Mouse (Mus musculus): Measurements from ENCODE around the gene Rbms2. TPM values are rescaled to one million over a fixed set of nuclear protein-coding genes. Genes with fewer than 3 reads are reported as not detected.
"Not testable (repeated sequence)": the region's sequence is repeated elsewhere in the genome, so short reads cannot be mapped to it uniquely, and the experiment has no call there.

The Rbms2 gene
- polyA plus RNA-seq, 1 experiment, result 137 TPM

- Histone ChIP-seq H3K27me3 (ENCODE audit: control insufficient read depth, insufficient read depth, low read length, poor library complexity, severe bottlenecking) (no peaks in the 10 kb centered on the region), H3K36me3 (ENCODE audit: control insufficient read depth, insufficient read depth, low read length, poor library complexity, severe bottlenecking) (no peaks in the 10 kb centered on the region), H3K9ac (ENCODE audit: low read depth, poor library complexity, severe bottlenecking) (no peak overlapping the region), H3K27ac (ENCODE audit: insufficient read depth, low read length) (no peak overlapping the region), H3K9me3 (replicated peaks; ENCODE audit: control insufficient read depth, insufficient read depth, low read length, poor library complexity, severe bottlenecking) (no peaks in the 10 kb centered on the region), H3K4me3 (ENCODE audit: low read depth, low read length) (no peak overlapping the region), H3K4me1 (ENCODE audit: control insufficient read depth, insufficient read depth, low read length) (no peaks in the 10 kb centered on the region)
- TF ChIP-seq CTCF (IDR thresholded peaks at IDR 0.05; ENCODE audit: low read depth, low read length) (no peak), POLR2A (IDR thresholded peaks at IDR 0.05; ENCODE audit: insufficient read depth, low read length) (no peak), EP300 (IDR thresholded peaks at IDR 0.05; ENCODE audit: insufficient read depth, low read depth, low read length) (no peak)
These were observed 38.5 kb upstream of the Rbms2 start for GRCm38 (mm10) chr10:128218387-128219117.

GRCm38 (mm10) chr10:128214981-128215380, 34.9 kb upstream of the Rbms2 start:
- Histone ChIP-seq H3K9ac (ENCODE audit: low read depth, poor library complexity, severe bottlenecking) (no peak overlapping the region), H3K4me1 (ENCODE audit: control insufficient read depth, insufficient read depth, low read length) (no peaks in the 10 kb centered on the region), H3K36me3 (ENCODE audit: control insufficient read depth, insufficient read depth, low read length, poor library complexity, severe bottlenecking) (no peaks in the 10 kb centered on the region; the same call in 1 of the 2 replicates), H3K27ac (ENCODE audit: insufficient read depth, low read length) (no peak overlapping the region), H3K4me3 (ENCODE audit: low read depth, low read length) (no peak overlapping the region), H3K27me3 (ENCODE audit: control insufficient read depth, insufficient read depth, low read length, poor library complexity, severe bottlenecking) (no peaks in the 10 kb centered on the region), H3K9me3 (replicated peaks; ENCODE audit: control insufficient read depth, insufficient read depth, low read length, poor library complexity, severe bottlenecking) (no peaks in the 10 kb centered on the region)
- TF ChIP-seq EP300 (IDR thresholded peaks at IDR 0.05; ENCODE audit: insufficient read depth, low read depth, low read length) (no peak), POLR2A (IDR thresholded peaks at IDR 0.05; ENCODE audit: insufficient read depth, low read length) (no peak), CTCF (IDR thresholded peaks at IDR 0.05; ENCODE audit: low read depth, low read length) (no peak)

DNA sequence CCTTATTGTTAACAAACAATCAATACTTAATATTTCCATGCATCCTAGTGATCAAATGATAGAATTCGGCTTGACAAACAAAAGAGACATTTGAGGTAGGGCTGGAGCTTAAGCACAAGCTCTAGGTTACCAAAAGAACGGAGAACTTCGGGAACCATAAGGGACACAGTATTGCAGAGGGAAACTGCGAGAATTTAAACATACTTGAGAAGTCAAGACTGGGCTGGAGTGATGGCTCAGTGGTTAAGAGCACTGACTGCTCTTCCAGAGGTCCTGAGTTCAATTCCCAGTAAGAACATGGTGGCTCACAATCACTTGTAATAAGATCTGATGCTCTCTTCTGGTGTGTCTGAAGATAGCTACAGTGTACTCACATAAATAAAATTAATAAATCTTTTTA, 34.0 kb upstream of the Rbms2 start:
- not testable (repeated sequence) for H3K4me1 ChIP-seq (ENCODE audit: control insufficient read depth, insufficient read depth, low read length); H3K9ac ChIP-seq (ENCODE audit: low read depth, poor library complexity, severe bottlenecking); H3K27ac ChIP-seq (ENCODE audit: insufficient read depth, low read length); H3K9me3 ChIP-seq (replicated peaks; ENCODE audit: control insufficient read depth, insufficient read depth, low read length, poor library complexity, severe bottlenecking); H3K27me3 ChIP-seq (ENCODE audit: control insufficient read depth, insufficient read depth, low read length, poor library complexity, severe bottlenecking); H3K4me3 ChIP-seq (ENCODE audit: low read depth, low read length); H3K36me3 ChIP-seq (ENCODE audit: control insufficient read depth, insufficient read depth, low read length, poor library complexity, severe bottlenecking)

GRCm38 (mm10) chr10:128212871-128213323, 32.8 kb upstream of the Rbms2 start:
- H3K27ac ChIP-seq (ENCODE audit: insufficient read depth, low read length), result peak overlapping the region; percentile 9; the same call in 1 of the 2 replicates
- H3K4me3 ChIP-seq (ENCODE audit: low read depth, low read length), result peak overlapping the region; percentile 74
- H3K27me3 ChIP-seq (ENCODE audit: control insufficient read depth, insufficient read depth, low read length, poor library complexity, severe bottlenecking), result no peaks in the 10 kb centered on the region
- peak overlapping the region; percentile 56 for H3K9ac ChIP-seq (ENCODE audit: low read depth, poor library complexity, severe bottlenecking)
- peaks cover 9% of the 10 kb centered on the region for H3K36me3 ChIP-seq (ENCODE audit: control insufficient read depth, insufficient read depth, low read length, poor library complexity, severe bottlenecking)
- no peaks in the 10 kb centered on the region for H3K4me1 ChIP-seq (ENCODE audit: control insufficient read depth, insufficient read depth, low read length)
- TF ChIP-seq EP300 (IDR thresholded peaks at IDR 0.05; ENCODE audit: insufficient read depth, low read depth, low read length) (no peak), CTCF (IDR thresholded peaks at IDR 0.05; ENCODE audit: low read depth, low read length) (peak; percentile 40)
- no peaks in the 10 kb centered on the region for H3K9me3 ChIP-seq (replicated peaks; ENCODE audit: control insufficient read depth, insufficient read depth, low read length, poor library complexity, severe bottlenecking)

GRCm38 (mm10) chr10:128212148-128212547, 32.1 kb upstream of the Rbms2 start:
- Histone ChIP-seq H3K4me3 (ENCODE audit: low read depth, low read length) (peak overlapping the region; percentile 75; the same call in 1 of the 2 replicates), H3K4me1 (ENCODE audit: control insufficient read depth, insufficient read depth, low read length) (no peaks in the 10 kb centered on the region), H3K27ac (ENCODE audit: insufficient read depth, low read length) (peak overlapping the region; percentile 64)

GRCm38 (mm10) chr10:128211390-128212108, 31.5 kb upstream of the Rbms2 start, which contains the start of gene Spryd4:
Gene Spryd4 (minus strand): TSS chr10:128211807.
- peak within 1 kb of the TSS; percentile 64 for H3K27ac ChIP-seq (ENCODE audit: insufficient read depth, low read length)
- no peaks in the 10 kb centered on the region for H3K4me1 ChIP-seq (ENCODE audit: control insufficient read depth, insufficient read depth, low read length)
- no peaks in the 10 kb centered on the region for H3K9me3 ChIP-seq (replicated peaks; ENCODE audit: control insufficient read depth, insufficient read depth, low read length, poor library complexity, severe bottlenecking)
- H3K9ac ChIP-seq (ENCODE audit: low read depth, poor library complexity, severe bottlenecking), result peak within 1 kb of the TSS; percentile 86
- H3K4me3 ChIP-seq (ENCODE audit: low read depth, low read length), result peak within 1 kb of the TSS; percentile 75
- TF ChIP-seq EP300 (IDR thresholded peaks at IDR 0.05; ENCODE audit: insufficient read depth, low read depth, low read length) (0 out of 2 replicates have a peak, but pooled peaks have one; percentile 37), POLR2A (IDR thresholded peaks at IDR 0.05; ENCODE audit: insufficient read depth, low read length) (peak; percentile 53), CTCF (IDR thresholded peaks at IDR 0.05; ENCODE audit: low read depth, low read length) (peak; percentile 2)
- H3K27me3 ChIP-seq (ENCODE audit: control insufficient read depth, insufficient read depth, low read length, poor library complexity, severe bottlenecking), result no peaks in the 10 kb centered on the region
- peaks cover 18% of the 10 kb centered on the region for H3K36me3 ChIP-seq (ENCODE audit: control insufficient read depth, insufficient read depth, low read length, poor library complexity, severe bottlenecking)

More at GRCm38 (mm10) chr10:128212148-128212547, 32.1 kb upstream of the Rbms2 start:
- H3K9ac ChIP-seq (ENCODE audit: low read depth, poor library complexity, severe bottlenecking), result peak overlapping the region; percentile 86
- no peaks in the 10 kb centered on the region for H3K27me3 ChIP-seq (ENCODE audit: control insufficient read depth, insufficient read depth, low read length, poor library complexity, severe bottlenecking)
- TF ChIP-seq CTCF (IDR thresholded peaks at IDR 0.05; ENCODE audit: low read depth, low read length), result no peak
- TF ChIP-seq POLR2A (IDR thresholded peaks at IDR 0.05; ENCODE audit: insufficient read depth, low read length), result no peak
- TF ChIP-seq EP300 (IDR thresholded peaks at IDR 0.05; ENCODE audit: insufficient read depth, low read depth, low read length), result no peak
- H3K36me3 ChIP-seq (ENCODE audit: control insufficient read depth, insufficient read depth, low read length, poor library complexity, severe bottlenecking), result peaks cover 17% of the 10 kb centered on the region
- no peaks in the 10 kb centered on the region for H3K9me3 ChIP-seq (replicated peaks; ENCODE audit: control insufficient read depth, insufficient read depth, low read length, poor library complexity, severe bottlenecking)
